Mouse (Mus musculus): ENCODE data around the gene Gm19684. TPM values are rescaled to one million over a fixed set of nuclear protein-coding genes. Genes with fewer than 3 reads are reported as not detected.
"Not testable (repeated sequence)": the region's sequence is repeated elsewhere in the genome, so short reads cannot be mapped to it uniquely, and the experiment has no call there.

The Gm19684 gene
- polyA plus RNA-seq, 1 experiment, result not detected

DNA sequence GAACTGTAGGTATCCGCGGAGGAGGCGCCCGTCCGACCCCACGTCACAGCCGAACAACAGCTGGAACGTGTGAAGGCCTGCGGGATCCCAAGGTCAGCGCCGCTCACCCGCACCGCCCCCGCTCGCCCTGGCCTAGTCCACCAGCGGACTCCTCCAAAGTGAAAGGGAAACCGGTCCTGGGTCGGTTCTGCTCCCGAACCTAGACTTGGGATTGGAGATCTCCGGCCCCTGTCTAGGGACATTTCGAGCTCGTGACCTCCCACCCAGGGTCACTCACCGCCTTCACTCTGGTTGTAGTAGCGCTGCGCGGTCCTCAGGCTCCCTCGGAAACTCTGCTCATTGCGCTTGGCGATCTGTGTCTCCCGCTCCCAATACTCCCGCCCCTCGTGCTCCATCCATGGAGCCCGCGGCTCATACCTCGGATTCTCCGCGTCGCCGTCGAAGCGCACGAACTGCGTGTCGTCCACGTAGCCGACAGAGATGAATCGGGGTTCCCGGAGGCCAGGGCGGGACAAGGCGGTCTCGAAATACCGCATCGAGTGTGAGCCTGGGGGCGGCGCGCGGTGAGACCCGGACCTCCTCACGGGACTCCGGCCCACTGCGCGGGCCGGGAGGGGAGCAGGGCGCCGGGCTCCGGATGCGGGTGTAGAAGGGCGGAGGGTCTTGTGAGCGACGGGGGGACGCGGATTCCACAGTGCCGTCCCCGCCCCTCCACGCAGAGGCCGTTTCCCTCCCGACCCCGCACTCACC lies 23.8 kb downstream of the Gm19684 start:
- H3K4me1 ChIP-seq (ENCODE audit: control insufficient read depth, insufficient read depth, low read length), result peaks cover 12% of the 10 kb centered on the region
- WGBS, result 2% methylated on average over 77 of the region's 78 CpGs
- TF ChIP-seq POLR2A (IDR thresholded peaks at IDR 0.05; ENCODE audit: insufficient read depth, low read depth, low read length), result no peak
- no peak for TF ChIP-seq CTCF (IDR thresholded peaks at IDR 0.05; ENCODE audit: insufficient read depth, low read depth, low read length)
- no peak overlapping the region for H3K27ac ChIP-seq (ENCODE audit: insufficient read depth, low read depth, low read length)
- H3K4me3 ChIP-seq (ENCODE audit: insufficient read depth, low read depth, low read length), result peak overlapping the region; percentile 35

DNA sequence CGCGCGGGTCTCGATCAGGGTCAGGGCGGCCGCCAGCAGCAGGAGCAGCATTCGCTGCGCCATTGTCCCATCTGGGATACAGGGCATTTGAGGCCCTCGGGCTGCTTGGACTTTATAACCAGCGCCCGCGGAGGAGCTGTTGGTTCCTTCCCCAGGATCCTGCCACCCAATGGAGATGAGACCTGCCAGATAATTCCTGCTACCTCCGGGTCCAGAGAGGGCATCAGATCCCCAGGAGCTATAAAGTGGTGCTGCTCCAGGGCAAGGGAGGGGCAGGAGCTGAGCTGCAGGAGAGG lies 24.3 kb downstream of the Gm19684 start:
- H3K4me3 ChIP-seq (ENCODE audit: insufficient read depth, low read depth, low read length), result peak overlapping the region; percentile 35
- 7% methylated on average over 13 of the region's 13 CpGs for WGBS
- peaks cover 12% of the 10 kb centered on the region for H3K4me1 ChIP-seq (ENCODE audit: control insufficient read depth, insufficient read depth, low read length)
- H3K27ac ChIP-seq (ENCODE audit: insufficient read depth, low read depth, low read length), result not testable (repeated sequence)

DNA sequence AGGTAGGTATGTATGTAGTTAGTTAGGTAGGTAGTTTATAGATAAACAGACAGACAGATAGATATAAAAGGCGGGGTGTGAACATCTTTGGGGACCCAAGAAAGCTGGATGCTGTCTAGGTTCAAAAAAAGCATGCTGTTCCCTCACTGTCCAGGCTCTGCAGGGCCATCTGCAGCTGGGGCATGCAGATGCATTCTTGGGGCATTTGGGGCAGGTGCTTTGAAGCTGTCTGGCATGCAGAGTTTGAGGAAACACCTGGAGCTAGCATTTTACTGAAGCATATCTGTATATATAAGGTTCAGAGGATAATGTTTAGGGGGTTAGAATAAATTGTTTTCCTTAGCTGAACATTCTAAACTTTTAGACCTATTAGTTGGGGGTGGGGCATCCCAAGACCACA lies 25.5 kb downstream of the Gm19684 start:
- H3K4me1 ChIP-seq (ENCODE audit: control insufficient read depth, insufficient read depth, low read length), result peaks cover 12% of the 10 kb centered on the region
- WGBS, result 79% methylated on average over 1 of the region's 1 CpGs
- not testable (repeated sequence) for H3K27ac ChIP-seq (ENCODE audit: insufficient read depth, low read depth, low read length); H3K4me3 ChIP-seq (ENCODE audit: insufficient read depth, low read depth, low read length)

DNA sequence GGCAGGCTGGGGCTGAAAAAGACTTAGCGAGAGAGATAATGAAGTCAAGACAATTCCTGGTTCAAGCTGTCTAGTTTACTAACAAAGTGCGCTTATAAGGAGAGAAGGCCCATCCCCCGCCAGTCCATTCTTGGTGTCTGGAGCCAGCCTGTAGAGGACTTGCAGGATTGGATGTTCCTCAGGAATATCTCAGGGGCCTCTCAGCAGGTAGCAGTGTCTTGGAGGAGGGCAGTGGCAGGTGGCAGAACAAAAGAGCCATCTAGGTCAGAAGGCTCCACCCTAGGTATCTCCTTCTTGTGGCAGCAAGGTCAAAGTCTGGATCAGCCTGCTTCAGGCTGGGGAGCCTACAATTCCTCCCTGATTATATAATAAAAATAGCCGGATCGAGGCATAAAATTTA lies 27.0 kb downstream of the Gm19684 start:
- not testable (repeated sequence) for H3K27ac ChIP-seq (ENCODE audit: insufficient read depth, low read depth, low read length); H3K4me3 ChIP-seq (ENCODE audit: insufficient read depth, low read depth, low read length)
- H3K4me1 ChIP-seq (ENCODE audit: control insufficient read depth, insufficient read depth, low read length), result peaks cover 12% of the 10 kb centered on the region
- WGBS, result 95% methylated on average over 5 of the region's 5 CpGs

DNA sequence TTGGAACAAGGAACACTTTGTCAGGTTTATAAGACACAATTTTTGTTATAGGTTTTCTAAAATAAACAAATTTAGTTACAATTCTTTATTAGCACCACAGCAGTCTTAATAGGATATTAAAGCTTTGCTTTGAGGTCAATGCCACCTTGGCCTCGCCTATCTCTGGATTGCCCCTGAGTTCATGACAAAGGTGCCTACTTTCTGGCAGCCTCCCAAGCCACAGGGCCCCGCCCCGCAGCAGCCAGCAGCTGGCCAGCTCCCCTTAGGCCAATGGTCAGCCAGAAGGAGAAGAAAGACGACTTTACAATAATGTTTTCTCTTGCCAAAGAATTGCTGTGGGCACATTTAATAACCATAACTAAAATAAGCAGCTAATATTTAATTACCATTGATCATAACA lies 29.7 kb downstream of the Gm19684 start:
- 56% methylated on average over 4 of the region's 4 CpGs for WGBS
- not testable (repeated sequence) for H3K27ac ChIP-seq (ENCODE audit: insufficient read depth, low read depth, low read length); H3K4me1 ChIP-seq (ENCODE audit: control insufficient read depth, insufficient read depth, low read length); H3K4me3 ChIP-seq (ENCODE audit: insufficient read depth, low read depth, low read length)

DNA sequence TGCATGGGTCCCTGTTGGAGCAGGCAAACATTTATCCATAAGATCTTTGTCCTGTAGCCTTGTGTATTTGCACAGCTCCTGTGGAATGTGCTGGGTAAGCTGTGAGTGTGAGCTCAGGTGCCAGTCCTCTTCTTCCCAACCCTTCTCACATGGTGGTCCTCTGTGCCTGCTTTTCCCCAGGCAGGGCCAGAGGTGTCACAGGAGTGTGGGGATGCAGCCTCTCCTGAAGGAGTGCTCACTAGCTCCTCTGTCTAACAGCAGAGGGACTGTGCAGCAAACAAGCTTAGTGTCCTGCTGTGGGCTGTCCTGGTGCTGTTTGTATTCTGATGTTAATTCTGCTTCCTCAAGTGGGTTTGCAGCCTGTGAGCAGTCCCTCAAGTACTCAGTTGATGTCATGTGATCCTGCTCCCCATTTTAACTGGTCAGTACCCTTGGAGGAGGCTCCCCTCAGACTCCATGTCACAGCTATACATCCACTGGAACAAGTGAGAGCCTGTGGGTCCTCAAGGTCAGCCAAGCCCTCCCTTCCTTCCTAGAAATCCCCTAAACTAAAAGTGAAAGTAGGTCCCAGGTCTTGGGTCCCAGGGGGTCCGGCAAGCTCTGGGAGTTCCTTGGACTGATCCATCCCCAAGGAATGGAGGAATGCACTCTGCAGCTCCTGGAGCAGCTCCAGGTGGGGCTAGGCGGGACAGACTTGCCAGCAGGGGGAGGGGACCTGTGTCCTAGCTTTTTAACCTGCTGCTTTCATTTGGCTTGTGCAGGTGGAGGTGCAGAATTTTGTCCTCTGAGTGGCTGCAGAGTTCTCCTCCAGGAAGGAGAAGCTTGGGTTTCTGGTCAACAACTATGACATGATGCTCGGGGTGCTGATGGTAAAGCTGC lies 33.0 kb downstream of the Gm19684 start:
- 29% methylated on average over 3 of the region's 3 CpGs for WGBS
- peaks cover 3% of the 10 kb centered on the region; the same call in 1 of the 2 replicates for H3K4me1 ChIP-seq (ENCODE audit: control insufficient read depth, insufficient read depth, low read length)
- no peak overlapping the region for H3K4me3 ChIP-seq (ENCODE audit: insufficient read depth, low read depth, low read length)
- TF ChIP-seq CTCF (IDR thresholded peaks at IDR 0.05; ENCODE audit: insufficient read depth, low read depth, low read length) (no peak), POLR2A (IDR thresholded peaks at IDR 0.05; ENCODE audit: insufficient read depth, low read depth, low read length) (no peak)
- no peak overlapping the region for H3K27ac ChIP-seq (ENCODE audit: insufficient read depth, low read depth, low read length)

DNA sequence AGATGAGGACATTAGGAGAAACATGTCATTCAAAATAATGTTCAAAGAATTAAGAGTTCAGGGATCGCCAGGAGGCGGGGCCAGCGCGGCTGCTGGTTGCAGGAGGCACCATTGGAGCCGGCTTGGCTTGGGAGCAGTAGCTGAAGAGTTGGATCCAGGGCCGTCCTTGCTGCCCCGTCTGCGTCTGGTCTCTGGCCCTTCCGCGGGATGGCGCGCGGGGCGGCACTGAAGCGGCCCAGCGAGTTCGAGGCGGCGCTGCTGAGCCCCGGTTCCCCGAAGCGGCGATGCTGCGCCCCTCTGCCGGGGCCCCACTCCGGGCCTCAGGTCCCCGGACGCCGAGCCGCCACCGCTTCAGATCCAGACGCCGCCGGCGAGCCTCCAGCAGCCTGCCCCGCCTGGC lies 36.3 kb downstream of the Gm19684 start:
- H3K4me1 ChIP-seq (ENCODE audit: control insufficient read depth, insufficient read depth, low read length), result peaks cover 15% of the 10 kb centered on the region; the same call in 1 of the 2 replicates
- 1% methylated on average over 36 of the region's 36 CpGs for WGBS
- H3K4me3 ChIP-seq (ENCODE audit: insufficient read depth, low read depth, low read length); H3K27ac ChIP-seq (ENCODE audit: insufficient read depth, low read depth, low read length): not testable (repeated sequence)

DNA sequence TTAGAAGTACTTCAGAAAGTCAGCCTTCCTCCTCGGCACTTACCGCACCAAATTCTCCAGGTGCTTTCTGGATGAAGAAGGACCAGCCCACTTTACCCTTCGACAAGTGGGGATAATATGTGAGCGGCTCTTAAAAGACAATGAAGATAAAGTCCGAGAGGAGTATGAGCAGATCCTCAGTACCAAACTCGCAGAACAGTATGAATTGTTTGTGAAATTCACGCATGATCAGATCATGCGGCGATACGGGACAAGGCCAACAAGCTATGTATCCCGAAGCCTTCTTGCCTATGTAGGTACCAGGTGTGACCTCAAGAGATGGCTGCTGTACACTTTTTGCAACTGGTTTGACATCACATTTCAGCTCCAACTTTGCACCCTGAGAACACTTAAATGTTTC lies 36.8 kb downstream of the Gm19684 start:
- not testable (repeated sequence) for H3K27ac ChIP-seq (ENCODE audit: insufficient read depth, low read depth, low read length); H3K4me3 ChIP-seq (ENCODE audit: insufficient read depth, low read depth, low read length)
- H3K4me1 ChIP-seq (ENCODE audit: control insufficient read depth, insufficient read depth, low read length), result peaks cover 15% of the 10 kb centered on the region; the same call in 1 of the 2 replicates
- 10% methylated on average over 11 of the region's 11 CpGs for WGBS

DNA sequence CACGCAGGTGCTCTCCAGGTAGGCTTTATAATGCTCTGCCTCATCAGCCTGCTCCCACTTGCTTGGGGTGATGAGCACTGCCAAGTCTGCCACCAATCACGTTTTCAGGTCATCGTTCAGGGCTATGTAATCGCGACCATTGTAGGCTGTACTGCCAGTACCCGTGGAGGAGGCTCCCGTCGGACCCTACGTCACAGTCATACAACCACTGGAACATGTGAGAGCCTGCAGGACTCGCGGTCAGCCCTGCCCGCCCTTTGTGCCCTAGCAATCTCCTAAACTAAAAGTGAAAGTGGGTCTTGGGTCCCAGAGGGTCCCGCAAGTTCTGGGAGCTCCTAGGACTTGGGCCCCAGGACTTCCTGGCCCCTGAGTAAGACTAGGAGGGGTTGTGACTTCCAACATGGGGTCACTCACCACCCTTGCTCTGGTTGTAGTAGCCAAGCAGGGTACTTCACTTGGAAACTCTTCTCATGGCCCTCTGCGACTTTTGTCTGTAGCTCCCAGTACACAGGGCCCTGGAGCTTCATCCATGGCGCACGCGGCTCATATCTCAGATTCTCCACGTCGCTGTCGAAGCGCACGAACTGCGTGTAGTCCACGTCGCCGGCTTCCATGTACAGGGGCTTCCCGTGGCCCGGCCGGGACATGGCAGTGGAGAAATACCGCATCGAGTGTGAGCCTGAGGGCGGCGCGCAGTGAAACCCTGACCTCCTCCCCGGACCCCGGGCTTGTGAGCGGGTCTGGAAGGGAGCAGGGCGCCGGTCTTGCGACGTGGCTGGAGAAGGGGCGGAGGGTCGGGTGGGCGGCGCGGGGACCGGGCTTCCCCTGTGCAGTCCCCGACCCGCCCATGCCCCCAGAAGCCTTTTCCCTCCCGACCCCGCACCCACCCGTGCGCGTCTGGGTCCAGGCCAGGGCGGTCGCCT lies 39.9 kb downstream of the Gm19684 start:
- Histone ChIP-seq H3K27ac (ENCODE audit: insufficient read depth, low read depth, low read length) (no peak overlapping the region), H3K4me1 (ENCODE audit: control insufficient read depth, insufficient read depth, low read length) (peaks cover 15% of the 10 kb centered on the region; the same call in 1 of the 2 replicates), H3K4me3 (ENCODE audit: insufficient read depth, low read depth, low read length) (no peak overlapping the region)
- 3% methylated on average over 56 of the region's 56 CpGs for WGBS
- TF ChIP-seq POLR2A (IDR thresholded peaks at IDR 0.05; ENCODE audit: insufficient read depth, low read depth, low read length) (no peak), CTCF (IDR thresholded peaks at IDR 0.05; ENCODE audit: insufficient read depth, low read depth, low read length) (no peak)

DNA sequence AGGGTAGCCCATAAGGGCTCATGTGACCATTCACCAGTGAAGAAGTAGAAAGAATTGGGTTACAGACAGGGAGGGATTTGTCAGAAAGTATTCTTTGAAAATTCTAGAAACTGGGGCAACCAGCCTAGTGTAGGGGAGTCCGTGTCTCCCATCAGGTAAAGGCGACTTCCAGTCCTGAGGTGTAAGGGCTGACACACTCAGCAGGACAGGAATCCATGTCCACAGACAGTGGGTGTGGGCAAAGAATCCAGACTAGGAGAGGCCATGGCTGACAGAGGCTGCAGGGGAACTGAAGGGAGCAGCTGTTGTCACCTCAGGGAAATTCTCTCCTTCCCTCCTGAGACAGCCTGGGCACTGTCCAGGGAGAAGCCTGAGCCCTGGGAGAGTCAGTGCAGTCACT lies 45.4 kb downstream of the Gm19684 start:
- H3K27ac ChIP-seq (ENCODE audit: insufficient read depth, low read depth, low read length); H3K4me3 ChIP-seq (ENCODE audit: insufficient read depth, low read depth, low read length): not testable (repeated sequence)
- 20% methylated on average over 2 of the region's 2 CpGs for whole genome bisulfite sequencing
- H3K4me1 ChIP-seq (ENCODE audit: control insufficient read depth, insufficient read depth, low read length), result peaks cover 11% of the 10 kb centered on the region; the same call in 1 of the 2 replicates

Data from olfactory bulb, adult 2 months (tissue).